Mouse (Mus musculus): ENCODE data around the gene Crip2. TPM values are rescaled to one million over a fixed set of nuclear protein-coding genes. Genes with fewer than 3 reads are reported as not detected.

Gene Crip2
- polyA plus RNA-seq, 1 experiment: 52.9 TPM

- H3K4me1 ChIP-seq (ENCODE audit: control insufficient read depth, insufficient read depth, low read length): no peaks in the 10 kb centered on the region
- TF ChIP-seq CTCF (IDR thresholded peaks at IDR 0.05; ENCODE audit: borderline replicate concordance, insufficient read depth, low read length) (no peak), POLR2A (IDR thresholded peaks at IDR 0.05; ENCODE audit: low read depth, low read length) (no peak)
These were observed 5.6 kb downstream of the Crip2 start for GRCm38 (mm10) chr12:113145591-113145990.

GRCm38 (mm10) chr12:113146112-113147057 lies 6.3 kb downstream of the Crip2 start, which contains the start of gene Crip1:
Crip1 (plus strand) TSS chr12:113146316.
- Histone ChIP-seq H3K27ac (ENCODE audit: insufficient read depth, low read length) (no peak within 1 kb of the TSS), H3K4me3 (ENCODE audit: insufficient read depth, low read length) (no peak within 1 kb of the TSS), H3K4me1 (ENCODE audit: control insufficient read depth, insufficient read depth, low read length) (no peaks in the 10 kb centered on the region)
- TF ChIP-seq CTCF (IDR thresholded peaks at IDR 0.05; ENCODE audit: borderline replicate concordance, insufficient read depth, low read length): peak; percentile 32; the same call in 1 of the 2 replicates
- 0 out of 2 replicates have a peak, but pooled peaks have one; percentile 3 for TF ChIP-seq POLR2A (IDR thresholded peaks at IDR 0.05; ENCODE audit: low read depth, low read length)

More at GRCm38 (mm10) chr12:113145591-113145990, 5.6 kb downstream of the Crip2 start:
- Histone ChIP-seq H3K4me3 (ENCODE audit: insufficient read depth, low read length) (no peak overlapping the region), H3K27ac (ENCODE audit: insufficient read depth, low read length) (no peak overlapping the region)

- TF ChIP-seq POLR2A (IDR thresholded peaks at IDR 0.05; ENCODE audit: low read depth, low read length) (no peak), CTCF (IDR thresholded peaks at IDR 0.05; ENCODE audit: borderline replicate concordance, insufficient read depth, low read length) (no peak)
- H3K4me1 ChIP-seq (ENCODE audit: control insufficient read depth, insufficient read depth, low read length): no peaks in the 10 kb centered on the region
- H3K27ac ChIP-seq (ENCODE audit: insufficient read depth, low read length): no peak overlapping the region
- no peak overlapping the region for H3K4me3 ChIP-seq (ENCODE audit: insufficient read depth, low read length)
These were observed 7.4 kb downstream of the Crip2 start for GRCm38 (mm10) chr12:113147481-113147880.

- TF ChIP-seq CTCF (IDR thresholded peaks at IDR 0.05; ENCODE audit: borderline replicate concordance, insufficient read depth, low read length): no peak
- TF ChIP-seq POLR2A (IDR thresholded peaks at IDR 0.05; ENCODE audit: low read depth, low read length): no peak
- Histone ChIP-seq H3K4me3 (ENCODE audit: insufficient read depth, low read length) (no peak overlapping the region), H3K27ac (ENCODE audit: insufficient read depth, low read length) (no peak overlapping the region), H3K4me1 (ENCODE audit: control insufficient read depth, insufficient read depth, low read length) (no peaks in the 10 kb centered on the region)
These were observed 8.5 kb downstream of the Crip2 start for GRCm38 (mm10) chr12:113148381-113149035.

GRCm38 (mm10) chr12:113149341-113149740 lies 9.3 kb downstream of the Crip2 start:
- H3K27ac ChIP-seq (ENCODE audit: insufficient read depth, low read length): no peak overlapping the region
- no peak overlapping the region for H3K4me3 ChIP-seq (ENCODE audit: insufficient read depth, low read length)
- no peaks in the 10 kb centered on the region for H3K4me1 ChIP-seq (ENCODE audit: control insufficient read depth, insufficient read depth, low read length)
- TF ChIP-seq CTCF (IDR thresholded peaks at IDR 0.05; ENCODE audit: borderline replicate concordance, insufficient read depth, low read length) (no peak), POLR2A (IDR thresholded peaks at IDR 0.05; ENCODE audit: low read depth, low read length) (no peak)

GRCm38 (mm10) chr12:113149896-113150295 lies 9.9 kb downstream of the Crip2 start:
- H3K4me3 ChIP-seq (ENCODE audit: insufficient read depth, low read length): no peak overlapping the region
- no peak overlapping the region for H3K27ac ChIP-seq (ENCODE audit: insufficient read depth, low read length)
- H3K4me1 ChIP-seq (ENCODE audit: control insufficient read depth, insufficient read depth, low read length): 0 out of 2 replicates have a peak, but pooled peaks cover 2% of the 10 kb centered on the region
- no peak for TF ChIP-seq CTCF (IDR thresholded peaks at IDR 0.05; ENCODE audit: borderline replicate concordance, insufficient read depth, low read length)
- TF ChIP-seq POLR2A (IDR thresholded peaks at IDR 0.05; ENCODE audit: low read depth, low read length): no peak

- H3K27ac ChIP-seq (ENCODE audit: insufficient read depth, low read length): no peak overlapping the region
- H3K4me3 ChIP-seq (ENCODE audit: insufficient read depth, low read length): no peak overlapping the region
- H3K4me1 ChIP-seq (ENCODE audit: control insufficient read depth, insufficient read depth, low read length): 0 out of 2 replicates have a peak, but pooled peaks cover 6% of the 10 kb centered on the region
- no peak for TF ChIP-seq CTCF (IDR thresholded peaks at IDR 0.05; ENCODE audit: borderline replicate concordance, insufficient read depth, low read length)
- no peak for TF ChIP-seq POLR2A (IDR thresholded peaks at IDR 0.05; ENCODE audit: low read depth, low read length)
These were observed 10.6 kb downstream of the Crip2 start for GRCm38 (mm10) chr12:113150591-113150990.

GRCm38 (mm10) chr12:113151046-113151445 lies 11.0 kb downstream of the Crip2 start:
- no peak overlapping the region for H3K4me3 ChIP-seq (ENCODE audit: insufficient read depth, low read length)
- TF ChIP-seq CTCF (IDR thresholded peaks at IDR 0.05; ENCODE audit: borderline replicate concordance, insufficient read depth, low read length): no peak
- TF ChIP-seq POLR2A (IDR thresholded peaks at IDR 0.05; ENCODE audit: low read depth, low read length): no peak
- no peak overlapping the region for H3K27ac ChIP-seq (ENCODE audit: insufficient read depth, low read length)
- 0 out of 2 replicates have a peak, but pooled peaks cover 6% of the 10 kb centered on the region for H3K4me1 ChIP-seq (ENCODE audit: control insufficient read depth, insufficient read depth, low read length)

- peak overlapping the region; percentile 31 for H3K4me3 ChIP-seq (ENCODE audit: insufficient read depth, low read length)
- 0 out of 2 replicates have a peak, but pooled peaks cover 6% of the 10 kb centered on the region for H3K4me1 ChIP-seq (ENCODE audit: control insufficient read depth, insufficient read depth, low read length)
- peak; percentile 86 for TF ChIP-seq POLR2A (IDR thresholded peaks at IDR 0.05; ENCODE audit: low read depth, low read length)
- TF ChIP-seq CTCF (IDR thresholded peaks at IDR 0.05; ENCODE audit: borderline replicate concordance, insufficient read depth, low read length): no peak
- no peak overlapping the region for H3K27ac ChIP-seq (ENCODE audit: insufficient read depth, low read length)
These were observed 11.7 kb downstream of the Crip2 start for GRCm38 (mm10) chr12:113151661-113152271.
